Mouse (Mus musculus) spleen, adult 2 months (tissue): ENCODE data around the gene Bbs2. TPM values are rescaled to one million over a fixed set of nuclear protein-coding genes. Genes with fewer than 3 reads are reported as not detected.

Experiments used
- DNase-seq, 2 experiments: peaks; one replicate each; pipeline versions ENCODE4 v3.0.0 to v3.0.0-alpha.2; 2012 to 2021; ENCODE audit warnings: low spot score in 2 of 2, low read depth in 1 of 2
- H3K27ac ChIP-seq: fragments of 200-500 bp; 2 replicates; pipeline ENCODE4 v1.5.1; 2012; ENCODE audit warnings: low read length, inconsistent platforms; ENCODE audit not compliant: insufficient read depth
- H3K27me3 ChIP-seq: fragments of 200-500 bp; 2 replicates; pipeline ENCODE4 v1.6.1; 2012; ENCODE audit warnings: mild to moderate bottlenecking, moderate library complexity, low read length, inconsistent platforms; ENCODE audit not compliant: control insufficient read depth, insufficient read depth
- H3K36me3 ChIP-seq: fragments of 200-500 bp; 2 replicates; pipeline ENCODE4 v1.6.1; 2012; ENCODE audit warnings: mild to moderate bottlenecking, low read length, inconsistent platforms; ENCODE audit not compliant: control insufficient read depth, insufficient read depth
- H3K4me1 ChIP-seq: fragments of 200-500 bp; 2 replicates; pipeline ENCODE4 v1.6.1; 2011; ENCODE audit warnings: inconsistent platforms; ENCODE audit not compliant: control insufficient read depth, insufficient read depth, insufficient read length
- H3K4me3 ChIP-seq: fragments of 200-500 bp; 2 replicates; pipeline ENCODE4 v1.5.1; 2011; ENCODE audit warnings: mild to moderate bottlenecking, inconsistent platforms; ENCODE audit not compliant: insufficient read depth, insufficient read length; ENCODE audit errors: extremely low read depth
- CTCF ChIP-seq: fragments of 200-500 bp; IDR thresholded peaks from 2 replicates; pipeline ENCODE4 v1.5.1; 2011; ENCODE audit warnings: mild to moderate bottlenecking, inconsistent platforms; ENCODE audit not compliant: insufficient read depth, insufficient read length, insufficient replicate concordance; ENCODE audit errors: extremely low read depth
- POLR2A ChIP-seq: fragments of 200-500 bp; IDR thresholded peaks from 2 replicates; pipeline ENCODE4 v1.6.1; 2011; ENCODE audit warnings: low read depth, low read length, inconsistent platforms
- WGBS: fragments of 180-500 bp; shearing (Covaris S2); methylation state at CpG from one replicate; pipeline ENCODE4 v1.1.7; 2018; 5-methylcytosine and 5-hydroxymethylcytosine counted together
- polyA plus RNA-seq: library from polyadenylated mRNA; depleted of rRNA; stranded (reverse); fragments of >200 nt; gene quantifications from 2 replicates; pipeline ENCODE4 v1.2.3, GENCODE M21; 2012

Bbs2 gene
- polyA plus RNA-seq, 1 experiment, result 12.1 TPM

DNA sequence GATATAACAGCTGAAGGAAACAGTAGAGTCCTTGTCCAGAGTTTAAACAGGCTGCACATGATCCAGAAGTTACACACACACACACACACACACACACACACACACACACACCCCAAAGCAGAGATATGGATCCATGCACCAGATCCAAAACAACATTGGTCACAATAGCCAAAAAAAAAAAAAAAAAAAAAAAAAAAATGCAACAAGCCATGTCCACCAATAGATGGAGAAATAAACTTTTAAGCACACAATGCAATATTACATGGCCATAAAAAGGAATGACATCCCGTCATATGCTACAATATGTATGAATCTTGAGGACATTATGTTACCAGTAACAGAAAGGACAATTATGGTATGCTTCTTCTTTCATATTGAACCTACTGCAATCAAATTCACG, 15.2 kb upstream of the Bbs2 start:
- 90% methylated on average over 2 of the region's 2 CpGs for WGBS
- Histone ChIP-seq H3K27me3 (no peaks in the 10 kb centered on the region), H3K27ac (no peak overlapping the region), H3K4me3 (no peak overlapping the region), H3K36me3 (no peaks in the 10 kb centered on the region), H3K4me1 (no peaks in the 10 kb centered on the region)
- no peak for DNase-seq
- TF ChIP-seq CTCF (no peak), POLR2A (no peak)

DNA sequence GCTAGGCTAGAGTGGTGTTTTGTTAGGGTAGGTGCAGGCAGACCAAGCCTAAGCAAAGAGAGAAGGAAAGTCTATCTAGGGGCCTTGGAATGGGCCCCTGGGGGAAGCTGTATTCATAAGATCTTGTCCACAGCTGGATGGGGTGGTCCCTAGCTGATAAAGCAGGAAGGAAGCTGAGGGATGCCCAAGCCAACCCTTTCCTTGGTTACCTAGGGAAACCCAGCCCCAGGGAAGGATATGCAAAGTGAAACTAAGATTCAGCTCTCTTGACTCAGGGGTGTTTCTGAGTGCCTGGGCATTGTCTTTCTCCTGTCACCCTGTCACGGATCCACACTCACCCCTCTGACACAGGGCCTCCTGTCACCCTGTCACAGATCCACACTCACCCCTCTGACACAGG, 14.7 kb upstream of the Bbs2 start:
- Histone ChIP-seq H3K27ac (no peak overlapping the region), H3K4me1 (no peaks in the 10 kb centered on the region), H3K36me3 (no peaks in the 10 kb centered on the region), H3K4me3 (no peak overlapping the region), H3K27me3 (no peaks in the 10 kb centered on the region)
- 28% methylated on average over 1 of the region's 1 CpGs for WGBS
- no peak for TF ChIP-seq CTCF
- no peak for TF ChIP-seq POLR2A
- no peak for DNase-seq

DNA sequence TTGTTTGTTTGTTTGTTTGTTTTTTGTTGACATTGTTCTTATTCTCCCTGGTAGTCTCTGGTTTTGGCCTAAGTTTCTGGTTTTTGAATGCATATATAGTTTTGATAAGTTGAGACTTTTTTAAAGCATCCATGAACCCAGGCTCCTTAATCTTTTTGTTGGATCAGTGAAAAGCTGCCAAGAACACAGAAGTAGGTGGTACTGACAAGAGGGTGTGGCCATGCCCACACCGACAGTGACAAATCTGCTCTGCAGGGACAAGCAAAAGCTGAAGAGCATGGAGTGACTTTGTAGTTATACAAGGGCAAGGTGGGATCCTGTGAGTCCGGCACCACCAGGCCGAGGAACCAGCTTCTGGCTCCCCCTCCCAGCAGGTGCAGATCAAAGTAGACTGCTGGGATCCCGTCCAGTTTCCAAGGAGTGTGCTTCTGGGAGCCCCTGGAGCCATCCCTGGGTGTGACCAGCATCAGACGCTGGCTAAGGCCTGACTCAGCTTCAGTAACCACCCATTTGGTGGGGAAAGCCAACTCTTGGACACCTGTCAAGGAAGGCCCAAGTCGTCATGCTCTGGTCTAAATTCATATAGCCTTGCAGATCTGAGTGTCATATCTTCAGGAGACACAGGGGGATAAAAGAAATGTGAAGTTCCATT, 11.9 kb upstream of the Bbs2 start:
- H3K4me3 ChIP-seq, result no peak overlapping the region
- no peak for DNase-seq
- no peak for TF ChIP-seq CTCF
- TF ChIP-seq POLR2A, result no peak
- no peak overlapping the region for H3K27ac ChIP-seq
- WGBS, result 81% methylated on average over 6 of the region's 6 CpGs
- H3K27me3 ChIP-seq, result no peaks in the 10 kb centered on the region
- no peaks in the 10 kb centered on the region for H3K36me3 ChIP-seq
- H3K4me1 ChIP-seq, result no peaks in the 10 kb centered on the region

DNA sequence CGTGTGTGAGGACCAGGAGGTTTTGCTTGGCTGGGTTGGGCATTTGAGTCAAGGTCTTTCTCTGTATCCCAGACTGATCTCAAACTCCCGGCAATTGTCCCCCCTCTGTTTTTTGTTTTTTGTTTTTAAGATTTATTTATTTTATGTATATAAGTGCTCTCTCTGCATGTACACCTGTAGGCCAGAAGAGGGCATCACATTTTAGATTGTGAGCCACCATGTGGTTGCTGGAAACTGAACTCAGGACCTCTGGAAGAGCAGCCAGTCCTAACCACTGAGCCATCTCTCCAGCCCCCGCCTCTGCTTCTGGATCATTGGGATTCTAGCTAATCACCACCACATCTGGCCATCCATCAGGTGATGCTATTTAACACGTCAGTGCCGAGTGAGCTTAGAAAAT, 11.1 kb upstream of the Bbs2 start:
- Histone ChIP-seq H3K4me1 (no peaks in the 10 kb centered on the region), H3K27ac (no peak overlapping the region), H3K4me3 (no peak overlapping the region), H3K27me3 (no peaks in the 10 kb centered on the region), H3K36me3 (no peaks in the 10 kb centered on the region)
- TF ChIP-seq CTCF, result no peak
- TF ChIP-seq POLR2A, result no peak
- no peak for DNase-seq
- WGBS, result 91% methylated on average over 5 of the region's 5 CpGs

DNA sequence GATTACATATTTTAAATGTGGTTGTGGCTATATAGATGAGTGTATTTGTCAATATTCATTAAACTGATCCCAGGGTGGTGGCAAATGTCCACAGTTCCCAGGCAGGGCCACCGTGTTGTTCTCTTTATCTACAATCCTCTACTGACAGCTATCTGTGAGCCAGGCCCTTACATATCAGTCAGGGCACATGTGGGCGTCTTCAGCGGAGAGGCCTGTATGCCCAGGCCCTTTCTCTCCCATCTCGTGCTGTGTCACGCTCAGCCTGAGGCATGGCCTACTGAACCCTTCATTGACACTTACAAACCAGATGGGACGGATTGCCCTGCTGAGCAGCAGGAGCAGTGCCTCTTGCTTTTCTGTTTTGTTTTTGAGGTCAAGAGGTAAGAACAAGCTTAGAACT, 10.7 kb upstream of the Bbs2 start:
- Histone ChIP-seq H3K27ac (no peak overlapping the region), H3K4me3 (no peak overlapping the region), H3K36me3 (no peaks in the 10 kb centered on the region), H3K27me3 (no peaks in the 10 kb centered on the region), H3K4me1 (no peaks in the 10 kb centered on the region)
- no peak for DNase-seq
- TF ChIP-seq POLR2A, result no peak
- no peak for TF ChIP-seq CTCF
- 90% methylated on average over 6 of the region's 6 CpGs for WGBS

GRCm38 (mm10) chr8:94107871-94108270, 9.1 kb upstream of the Bbs2 start:
- H3K27ac ChIP-seq, result no peak overlapping the region
- H3K4me3 ChIP-seq, result no peak overlapping the region
- TF ChIP-seq CTCF (no peak), POLR2A (no peak)
- no peaks in the 10 kb centered on the region for H3K36me3 ChIP-seq
- H3K27me3 ChIP-seq, result no peaks in the 10 kb centered on the region
- no peak for DNase-seq
- WGBS, result 79% methylated on average over 3 of the region's 3 CpGs
- no peaks in the 10 kb centered on the region for H3K4me1 ChIP-seq

DNA sequence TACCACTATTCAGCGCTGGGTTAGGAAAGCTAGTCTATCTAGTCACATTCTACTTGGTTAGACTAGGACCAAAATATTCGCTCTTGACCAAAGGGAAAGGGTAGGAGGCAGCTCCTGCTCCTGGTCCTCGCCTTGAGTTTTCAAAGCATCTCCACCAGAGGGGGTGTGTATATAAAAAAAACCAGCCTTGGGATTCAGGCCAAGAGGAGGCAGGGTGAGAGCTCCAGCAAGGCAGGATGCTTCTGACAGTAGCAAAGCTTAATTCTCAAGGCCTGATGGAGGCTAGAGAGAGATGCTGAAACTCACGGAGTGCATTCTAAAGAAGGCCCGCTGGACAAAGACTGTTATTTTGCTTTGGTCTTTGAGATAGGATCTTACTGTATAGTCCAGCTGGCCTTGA, 5.4 kb upstream of the Bbs2 start:
- H3K27me3 ChIP-seq, result no peaks in the 10 kb centered on the region
- no peaks in the 10 kb centered on the region for H3K36me3 ChIP-seq
- 54% methylated on average over 5 of the region's 5 CpGs for WGBS
- no peak for TF ChIP-seq POLR2A
- TF ChIP-seq CTCF, result no peak
- H3K4me1 ChIP-seq, result no peaks in the 10 kb centered on the region
- H3K4me3 ChIP-seq, result no peak overlapping the region
- no peak for DNase-seq
- H3K27ac ChIP-seq, result no peak overlapping the region
